Mouse (Mus musculus): Measurements from ENCODE around the gene Tmem56.

Gene Tmem56

GRCm38 (mm10) chr3:121277009-121277408 is 5.9 kb downstream of the Tmem56 start:
- DNase-seq, result no peak

DNA sequence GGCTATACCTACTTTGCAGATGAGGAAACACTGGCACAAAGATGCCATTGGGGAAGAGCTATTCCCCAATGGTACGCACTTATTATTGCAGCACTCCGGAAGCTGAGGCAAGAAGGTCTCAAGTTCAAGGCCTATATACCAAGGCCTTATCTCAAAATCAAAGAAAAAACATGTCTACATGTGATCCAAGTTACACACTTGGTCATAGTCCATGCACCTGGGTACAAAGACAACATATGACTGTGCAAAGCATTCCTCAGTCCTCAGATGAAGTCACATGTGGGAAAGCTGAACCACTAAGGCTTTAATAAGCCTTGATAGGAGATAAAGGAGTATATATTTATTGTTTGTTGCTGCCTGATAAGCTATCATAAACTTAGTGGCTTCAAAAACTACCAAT is 8.9 kb downstream of the Tmem56 start:
- no peak for DNase-seq

DNA sequence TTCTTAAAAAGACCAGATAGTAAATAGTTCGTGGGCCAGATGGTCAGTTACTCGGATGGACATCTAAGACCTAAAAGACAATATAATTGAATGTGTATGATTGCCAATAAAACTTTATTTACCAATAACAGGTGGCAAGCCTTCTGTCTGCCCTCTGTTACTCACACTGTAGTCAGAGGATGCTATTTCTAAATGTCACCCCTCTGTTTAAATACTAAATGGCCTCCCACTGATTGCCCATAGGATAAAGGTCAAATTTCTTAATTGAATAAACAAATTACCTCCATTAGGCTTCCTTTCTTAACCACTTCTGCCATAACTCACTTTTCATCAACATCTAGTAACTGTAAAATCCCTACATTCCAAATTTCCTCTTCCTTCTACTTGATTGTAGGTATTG is 10.3 kb downstream of the Tmem56 start:
- no peak for DNase-seq

GRCm38 (mm10) chr3:121267283-121267682 is 15.6 kb downstream of the Tmem56 start:
- DNase-seq, result no peak

- no peak for DNase-seq
Observed at GRCm38 (mm10) chr3:121264242-121264641, 18.7 kb downstream of the Tmem56 start.

- DNase-seq, result peak; percentile 42
Observed at GRCm38 (mm10) chr3:121263205-121263548, 19.7 kb downstream of the Tmem56 start.

GRCm38 (mm10) chr3:121262521-121263204 is 20.2 kb downstream of the Tmem56 start:
- DNase-seq, result peak; percentile 48

DNA sequence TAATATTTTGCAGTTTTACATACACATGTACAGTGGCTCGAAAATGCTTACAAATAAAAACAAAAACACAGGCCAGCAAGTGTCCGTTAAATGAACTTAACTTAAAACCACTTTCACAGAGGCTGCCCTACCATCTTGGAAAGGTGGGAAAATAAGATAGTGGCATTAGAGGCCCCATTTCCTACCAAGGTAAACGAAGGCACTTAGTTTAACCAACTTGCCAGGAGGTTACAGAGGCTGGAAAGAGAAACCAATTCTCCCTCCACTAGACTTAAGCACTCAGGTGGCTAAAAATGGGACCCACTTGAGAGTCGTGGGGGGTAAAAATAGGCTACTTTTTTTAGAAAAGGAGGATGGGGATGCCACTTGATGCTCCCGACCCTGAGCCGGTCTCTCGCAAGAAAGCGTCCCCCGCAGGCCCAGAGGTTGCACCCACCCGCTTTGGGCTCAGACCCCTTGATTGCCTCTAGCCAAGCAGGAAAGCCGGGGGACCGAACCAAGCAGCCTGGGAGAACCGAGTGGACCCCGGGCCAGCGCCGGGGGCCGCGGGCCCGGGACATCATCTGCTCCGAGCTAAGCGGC is 20.9 kb downstream of the Tmem56 start:
- DNase-seq, result no peak

DNA sequence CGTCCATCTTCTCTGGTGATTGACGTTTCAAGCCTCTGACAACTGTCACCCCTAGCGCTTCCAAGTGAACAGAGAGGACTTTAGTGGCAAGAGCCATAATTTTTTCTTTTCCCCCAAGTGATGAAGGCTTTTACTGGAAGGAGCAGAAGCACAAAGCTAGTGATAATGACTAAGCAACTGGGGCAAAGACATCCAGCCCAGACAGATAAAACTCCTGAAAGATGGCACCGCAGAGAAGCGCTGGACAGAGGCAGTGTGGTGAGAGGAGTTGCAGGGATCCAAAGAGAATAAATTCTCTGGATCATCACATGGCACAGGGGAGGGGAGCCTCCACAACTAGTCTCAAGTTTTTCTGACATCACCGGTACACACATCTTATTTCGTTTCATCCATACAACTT is 21.6 kb downstream of the Tmem56 start:
- no peak for DNase-seq

- no peak for DNase-seq
Observed at GRCm38 (mm10) chr3:121260831-121261230, 22.1 kb downstream of the Tmem56 start.

DNA sequence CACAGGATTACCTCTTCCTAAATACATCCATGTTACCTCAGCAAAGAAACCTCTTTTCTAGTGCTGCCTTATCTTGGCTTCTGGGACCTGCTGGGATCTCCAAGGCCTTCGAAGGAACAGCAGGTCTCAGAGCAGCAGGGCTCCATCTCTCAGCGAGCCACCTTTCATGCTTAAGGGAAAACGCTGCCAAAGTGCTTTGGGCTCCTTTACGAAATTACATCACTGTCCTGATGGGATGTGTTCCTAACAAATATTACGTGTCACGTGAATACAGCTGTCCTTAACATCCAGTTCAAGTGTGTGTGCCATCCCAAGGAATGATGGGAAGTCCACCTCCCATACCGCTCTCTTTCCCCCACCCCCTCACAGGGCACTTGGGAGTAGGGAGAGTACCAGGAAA is 22.9 kb downstream of the Tmem56 start:
- DNase-seq, result no peak

- DNase-seq, result peak; percentile 12
Observed at GRCm38 (mm10) chr3:121258521-121259478, 24.1 kb downstream of the Tmem56 start.

DNA sequence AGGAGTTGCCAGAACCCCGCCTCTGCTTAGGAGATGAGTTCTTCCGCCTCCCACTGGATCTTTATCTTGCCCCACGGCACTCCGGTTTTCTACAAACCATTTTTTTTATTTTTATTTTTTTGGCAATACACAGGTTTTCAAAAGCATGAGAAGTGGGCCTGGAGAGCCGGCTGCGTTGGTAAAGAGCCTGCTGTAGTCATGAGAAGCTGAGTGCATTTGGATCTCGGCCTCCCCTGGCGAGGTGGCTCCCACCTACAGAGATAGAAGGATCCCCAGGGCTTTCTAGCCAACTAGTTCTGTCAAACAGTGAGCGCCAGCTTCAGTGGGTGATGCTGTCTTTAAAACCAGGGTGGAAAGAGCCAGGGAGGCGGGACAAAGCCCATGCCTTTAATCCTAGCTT is 25.5 kb downstream of the Tmem56 start:
- no peak for DNase-seq

- no peak for DNase-seq
Observed at GRCm38 (mm10) chr3:121256131-121256530, 26.8 kb downstream of the Tmem56 start.

GRCm38 (mm10) chr3:121255501-121255900 is 27.4 kb downstream of the Tmem56 start:
- no peak for DNase-seq

GRCm38 (mm10) chr3:121250576-121251433 is 32.1 kb downstream of the Tmem56 start:
- DNase-seq, result no peak

- peak; percentile 19 for DNase-seq
Observed at GRCm38 (mm10) chr3:121250048-121250447, 32.9 kb downstream of the Tmem56 start.

DNA sequence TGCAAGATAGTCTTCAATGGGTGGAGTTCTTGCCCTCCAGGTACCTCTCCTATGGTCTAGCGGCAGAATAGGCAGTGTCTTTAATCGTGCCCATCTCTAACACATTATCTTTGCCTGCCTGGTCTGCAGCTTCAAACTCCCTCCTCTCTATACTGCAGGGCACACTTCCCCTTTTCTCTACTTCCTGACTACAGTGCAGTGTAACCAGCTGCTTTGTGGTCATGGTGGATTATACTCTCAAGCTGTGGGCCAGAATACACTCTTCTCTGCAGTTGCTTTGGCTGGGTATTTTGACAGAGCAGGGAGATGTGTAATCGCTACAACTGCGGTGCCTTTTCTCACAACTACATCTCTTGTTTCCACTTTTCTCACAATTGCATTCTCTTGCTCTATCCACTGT is 40.0 kb downstream of the Tmem56 start:
- DNase-seq, result no peak

GRCm38 (mm10) chr3:121242111-121242936 is 40.6 kb downstream of the Tmem56 start:
- DNase-seq, result no peak

DNA sequence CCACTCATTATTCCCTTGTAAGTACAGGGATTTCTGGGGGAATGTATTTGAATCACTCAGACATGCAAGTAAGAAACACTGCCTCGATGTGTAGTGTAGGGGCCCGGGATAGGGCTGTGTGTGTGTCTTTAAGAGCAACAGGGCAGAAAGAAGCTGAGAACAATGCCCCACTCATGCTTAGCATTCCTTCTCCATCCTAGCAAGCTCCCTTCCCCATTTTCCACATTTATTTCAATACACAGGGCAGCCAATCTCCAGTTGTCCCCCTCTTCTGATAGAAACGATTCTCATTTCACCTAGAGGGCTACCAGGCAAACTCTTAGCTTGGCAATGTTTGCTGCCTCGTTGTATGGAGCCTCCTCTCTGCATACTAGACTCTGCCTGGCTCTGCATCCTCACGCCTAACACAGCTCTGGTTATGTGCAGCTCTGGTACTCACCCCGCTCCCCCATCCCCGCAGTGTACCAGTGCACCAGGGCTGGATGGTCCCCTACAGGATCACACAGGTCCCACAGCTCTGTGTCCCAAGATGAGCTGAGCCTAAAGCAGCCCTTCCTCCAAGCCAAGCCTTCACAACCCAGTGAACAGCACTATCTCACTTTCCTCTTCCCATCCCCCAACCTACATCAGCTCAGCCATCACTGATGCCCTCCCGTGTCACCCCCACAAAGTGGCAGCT is 42.4 kb downstream of the Tmem56 start:
- DNase-seq, result no peak

DNA sequence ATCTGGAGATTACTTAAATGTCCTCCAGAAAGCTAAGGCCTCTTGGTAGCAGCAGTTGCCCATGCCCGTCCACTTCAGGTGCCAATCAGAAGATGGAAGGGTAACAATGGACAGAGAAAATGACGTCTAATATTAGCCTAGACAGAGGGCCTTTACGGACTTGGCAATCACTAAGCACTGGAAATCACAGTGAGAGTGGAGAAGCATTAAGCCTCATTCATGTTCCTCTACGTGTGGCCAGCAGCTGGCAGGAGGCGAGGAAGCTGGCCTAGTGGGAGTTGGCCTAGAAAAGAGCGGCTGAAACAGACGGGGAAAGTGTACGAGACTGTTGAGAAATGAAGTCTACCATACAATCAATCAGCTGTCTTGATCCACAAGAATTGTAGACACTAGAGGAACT is 43.8 kb downstream of the Tmem56 start:
- DNase-seq, result no peak
